Mouse (Mus musculus) activated CD4-positive, CD25-positive, alpha-beta regulatory T cell, adult 9 weeks (primary cell): ENCODE measurements around the gene Papola. TPM values are rescaled to one million over a fixed set of nuclear protein-coding genes. Genes with fewer than 3 reads are reported as not detected.

ENCODE experiments used
- polyA plus RNA-seq: library from polyadenylated mRNA; unstranded; fragments of 100-300 nt; shearing (Covaris generic); gene quantifications from one replicate; pipeline ENCODE4 v1.2.1, GENCODE M21; 2017

The Papola gene
- polyA plus RNA-seq, result 329 TPM

DNA sequence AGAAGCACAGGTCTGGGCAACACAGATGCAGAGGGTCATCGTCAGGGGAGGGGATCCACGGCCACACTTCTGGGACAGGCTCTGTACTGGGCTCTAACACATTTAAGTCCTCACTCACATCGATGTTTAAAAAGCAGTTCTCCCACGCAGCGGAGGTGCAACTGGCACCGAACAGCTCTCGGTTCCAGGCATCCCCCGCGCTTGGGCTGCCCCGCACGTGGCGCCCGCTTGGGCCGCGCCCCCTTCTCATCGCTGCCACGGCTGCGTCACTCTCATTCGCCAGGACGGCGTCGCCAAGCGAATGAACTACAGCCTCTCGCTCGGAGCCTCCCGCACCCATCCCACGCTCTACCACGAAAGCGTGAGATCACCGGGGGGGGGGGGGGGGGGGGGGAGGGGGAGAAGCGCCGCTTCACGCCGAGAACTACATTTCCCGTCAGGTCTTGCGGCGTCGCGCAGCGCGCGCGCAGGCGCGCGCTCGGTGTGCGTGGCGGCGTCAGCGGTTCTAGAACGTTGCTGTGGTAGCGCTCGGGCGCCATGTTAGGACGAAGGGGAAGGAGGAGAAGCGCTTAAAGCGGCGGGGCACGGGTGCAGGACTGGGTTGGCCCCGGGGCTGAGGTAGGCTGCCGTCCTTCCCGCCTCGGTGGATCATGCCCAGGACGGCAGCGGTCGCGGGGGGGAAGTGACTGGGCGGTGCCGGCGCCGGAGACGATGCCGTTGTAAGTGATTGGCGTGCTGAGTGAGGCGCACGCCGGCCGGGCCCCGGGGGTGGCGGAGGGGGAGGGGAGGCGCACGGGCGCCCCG, at the start of gene Papola:
TSS of gene Papola (plus strand) at position 499 of the 804 bp plus-strand sequence.

Other genes with a start within 250 kb of the Papola start
- gene Bdkrb2, start 221.5 kb upstream of the Papola start, polyA plus RNA-seq, result not detected
- gene Bdkrb1, start 181.6 kb upstream of the Papola start, polyA plus RNA-seq, result 0.32 TPM
- gene Gskip, start 99.9 kb upstream of the Papola start, polyA plus RNA-seq, result 48.6 TPM
- 7.9 TPM for gene Atg2b, start 99.5 kb upstream of the Papola start, polyA plus RNA-seq
- 0.64 TPM for gene Ak7, start 78.7 kb upstream of the Papola start, polyA plus RNA-seq
- gene Vrk1, start 225.5 kb downstream of the Papola start, polyA plus RNA-seq, result 102 TPM